Mouse (Mus musculus) kidney, adult 2 months (tissue): ENCODE measurements around the gene Lypd4.

Source experiments
- CTCF ChIP-seq: fragments of 200-500 bp; conservative IDR thresholded peaks from 2 replicates; pipeline ENCODE4 v1.5.1; 2011; ENCODE audit warnings: low read depth, mild to moderate bottlenecking, control low read depth, low read length, moderate library complexity, mixed read lengths; ENCODE audit not compliant: insufficient read depth, insufficient read length
- POLR2A ChIP-seq: fragments of 200-500 bp; IDR thresholded peaks from one replicate; pipeline ENCODE4 v1.6.1; 2011; ENCODE audit warnings: low read depth, low read length, control low read depth

DNA sequence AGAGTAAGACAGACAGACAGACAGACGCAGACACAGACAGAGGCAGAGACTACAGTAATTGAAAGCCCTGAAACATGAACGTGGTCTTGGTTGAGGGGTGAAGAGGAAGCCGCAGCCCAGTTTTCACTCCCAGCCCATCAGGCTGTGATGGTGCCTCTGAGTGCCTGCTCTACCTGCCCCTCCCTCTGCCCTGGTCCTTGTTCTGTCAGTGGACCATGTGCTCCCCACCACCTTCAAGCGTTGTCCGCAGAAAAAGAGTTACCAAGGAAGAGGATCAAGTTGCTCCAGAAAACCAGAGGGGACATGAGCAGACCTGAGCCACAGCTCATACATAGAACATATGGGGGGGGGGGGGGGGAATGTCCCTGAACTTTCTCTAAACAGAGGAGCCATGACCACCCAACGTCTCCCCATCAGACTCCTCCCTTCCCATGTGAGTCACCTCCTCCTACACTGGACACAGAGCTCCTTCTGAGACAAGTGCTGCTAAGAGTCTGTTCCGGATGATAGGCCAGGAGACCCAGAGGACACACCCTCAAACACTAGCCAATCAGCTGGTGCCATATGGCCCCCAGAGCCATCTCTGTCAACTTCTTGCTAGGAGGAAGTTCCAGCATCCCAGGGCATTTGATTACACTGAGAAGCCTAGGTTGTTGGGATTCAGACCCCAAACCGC is 17.0 kb downstream of the Lypd4 start:
- TF ChIP-seq POLR2A (no peak), CTCF (no peak)
